Mouse (Mus musculus) hindbrain, embryonic 16.5 days (tissue): ENCODE data around the gene Pex11b. TPM values are rescaled to one million over a fixed set of nuclear protein-coding genes. Genes with fewer than 3 reads are reported as not detected.

Source experiments
- ATAC-seq: fragments of 200-750 bp; cut with Nextera tagmentation; 2 replicates; pipeline ENCODE4 v1.8.0; 2017; ENCODE audit warnings: moderate TSS enrichment, moderate library complexity
- H3K27ac ChIP-seq: fragments of 300-500 bp; sonication (generic); 2 replicates; pipeline ENCODE4 v1.5.1; 2014; ENCODE audit warnings: low read depth, mild to moderate bottlenecking, control low read depth, low read length, moderate library complexity
- H3K27me3 ChIP-seq: fragments of 300-500 bp; sonication (generic); replicated peaks from 2 replicates; pipeline ENCODE4 v1.6.1; 2014; ENCODE audit warnings: low read length; ENCODE audit not compliant: control insufficient read depth, insufficient read depth
- H3K36me3 ChIP-seq: fragments of 300-500 bp; sonication (generic); 2 replicates; pipeline ENCODE4 v1.6.1; 2014; ENCODE audit warnings: mild to moderate bottlenecking, low read length, moderate library complexity, mixed read lengths; ENCODE audit not compliant: control insufficient read depth, insufficient read depth
- H3K4me1 ChIP-seq: fragments of 300-500 bp; sonication (generic); 2 replicates; pipeline ENCODE4 v1.6.1; 2014; ENCODE audit warnings: low read depth, low read length; ENCODE audit not compliant: control insufficient read depth, insufficient read depth
- H3K4me2 ChIP-seq: fragments of 300-500 bp; sonication (generic); 2 replicates; pipeline ENCODE4 v1.6.1; 2014; ENCODE audit warnings: mild to moderate bottlenecking, low read length, control low read depth, moderate library complexity
- H3K4me3 ChIP-seq: fragments of 300-500 bp; sonication (generic); 2 replicates; pipeline ENCODE4 v1.5.1; 2014; ENCODE audit warnings: mild to moderate bottlenecking, low read length, control low read depth, moderate library complexity
- H3K9ac ChIP-seq: fragments of 300-500 bp; sonication (generic); 2 replicates; pipeline ENCODE4 v1.6.1; 2014; ENCODE audit warnings: low read depth, mild to moderate bottlenecking, control low read depth, low read length, moderate library complexity
- H3K9me3 ChIP-seq: fragments of 300-500 bp; sonication (generic); 2 replicates; pipeline ENCODE4 v1.6.1; 2014; ENCODE audit warnings: mild to moderate bottlenecking, low read length, moderate library complexity; ENCODE audit not compliant: control insufficient read depth
- WGBS: fragments of 180-500 bp; shearing (Covaris S2); extraction: QIAGEN DNeasy Blood & Tissue Kit; methylation state at CpG from one replicate; pipeline ENCODE4 v1.1.7; 2014; 5-methylcytosine and 5-hydroxymethylcytosine counted together
- polyA plus RNA-seq: library from polyadenylated mRNA; unstranded; fragments of >200 nt; fragmentation: Nextera tagmentation; extraction: Ambion mirVana; gene quantifications from 2 replicates; pipeline ENCODE4 v1.2.1, GENCODE M21; 2015

Pex11b gene
- polyA plus RNA-seq, 1 experiment from 2014 or later = 66.2 TPM

- no peaks in the 10 kb centered on the region for H3K27me3 ChIP-seq
- no peak for ATAC-seq
- H3K4me2 ChIP-seq = peak overlapping the region; percentile 99
- H3K9ac ChIP-seq = peak overlapping the region; percentile 80
- peak overlapping the region; percentile 59 for H3K4me3 ChIP-seq
- peak overlapping the region; percentile 77 for H3K27ac ChIP-seq
- H3K36me3 ChIP-seq = no peaks in the 10 kb centered on the region
- H3K4me1 ChIP-seq = peaks cover 62% of the 10 kb centered on the region
- WGBS = under 1% methylated on average over 40 of the region's 40 CpGs
- no peaks in the 10 kb centered on the region for H3K9me3 ChIP-seq
These were observed 37.7 kb upstream of the Pex11b start for GRCm38 (mm10) chr3:96597435-96597891.

GRCm38 (mm10) chr3:96598156-96599068 is 36.8 kb upstream of the Pex11b start:
- Histone ChIP-seq H3K4me2 (peak overlapping the region; percentile 99), H3K9me3 (no peaks in the 10 kb centered on the region), H3K27ac (peak overlapping the region; percentile 77), H3K4me3 (peak overlapping the region; percentile 59), H3K9ac (peak overlapping the region; percentile 80), H3K27me3 (no peaks in the 10 kb centered on the region), H3K4me1 (peaks cover 63% of the 10 kb centered on the region), H3K36me3 (no peaks in the 10 kb centered on the region)
- WGBS = 1% methylated on average over 54 of the region's 54 CpGs
- ATAC-seq = no peak

GRCm38 (mm10) chr3:96599069-96599393 is 36.1 kb upstream of the Pex11b start:
- H3K9me3 ChIP-seq = no peaks in the 10 kb centered on the region
- no peak overlapping the region for H3K27ac ChIP-seq
- H3K4me1 ChIP-seq = peaks cover 69% of the 10 kb centered on the region
- no peaks in the 10 kb centered on the region for H3K36me3 ChIP-seq
- no peak for ATAC-seq
- H3K4me3 ChIP-seq = peak overlapping the region; percentile 59
- H3K9ac ChIP-seq = peak overlapping the region; percentile 80
- 53% methylated on average over 8 of the region's 8 CpGs for WGBS
- H3K27me3 ChIP-seq = no peaks in the 10 kb centered on the region
- peak overlapping the region; percentile 99 for H3K4me2 ChIP-seq

GRCm38 (mm10) chr3:96599411-96599810 is 35.8 kb upstream of the Pex11b start:
- H3K4me2 ChIP-seq = peak overlapping the region; percentile 99; the same call in 1 of the 2 replicates
- peaks cover 73% of the 10 kb centered on the region for H3K4me1 ChIP-seq
- ATAC-seq = no peak
- 84% methylated on average over 3 of the region's 3 CpGs for WGBS
- H3K9ac ChIP-seq = peak overlapping the region; percentile 80; the same call in 1 of the 2 replicates
- H3K4me3 ChIP-seq = no peak overlapping the region
- no peaks in the 10 kb centered on the region for H3K36me3 ChIP-seq
- H3K27ac ChIP-seq = no peak overlapping the region
- H3K9me3 ChIP-seq = no peaks in the 10 kb centered on the region
- H3K27me3 ChIP-seq = no peaks in the 10 kb centered on the region

- peak within 1 kb of the TSS; percentile 98 for H3K27ac ChIP-seq
- peak; percentile 93 for ATAC-seq
- H3K27me3 ChIP-seq = no peaks in the 10 kb centered on the region
- no peaks in the 10 kb centered on the region for H3K9me3 ChIP-seq
- peak within 1 kb of the TSS; percentile 95 for H3K9ac ChIP-seq
- no peaks in the 10 kb centered on the region for H3K36me3 ChIP-seq
- WGBS = under 1% methylated on average over 22 of the region's 27 CpGs
- peak within 1 kb of the TSS; percentile 87 for H3K4me3 ChIP-seq
- H3K4me2 ChIP-seq = peak within 1 kb of the TSS; percentile 67
- peaks cover 74% of the 10 kb centered on the region for H3K4me1 ChIP-seq
These were observed 34.4 kb upstream of the Pex11b start, which contains the start of gene Lix1l for GRCm38 (mm10) chr3:96600639-96601250. Lix1l (plus strand) TSS chr3:96601149.

- H3K4me2 ChIP-seq = peak overlapping the region; percentile 67
- peaks cover 68% of the 10 kb centered on the region for H3K4me1 ChIP-seq
- no peaks in the 10 kb centered on the region for H3K36me3 ChIP-seq
- peak overlapping the region; percentile 87 for H3K4me3 ChIP-seq
- ATAC-seq = peak; percentile 51
- 0% methylated on average over 20 of the region's 40 CpGs for WGBS
- H3K9ac ChIP-seq = peak overlapping the region; percentile 95
- H3K27ac ChIP-seq = peak overlapping the region; percentile 98
- H3K27me3 ChIP-seq = no peaks in the 10 kb centered on the region
- H3K9me3 ChIP-seq = no peaks in the 10 kb centered on the region
These were observed 33.9 kb upstream of the Pex11b start for GRCm38 (mm10) chr3:96601251-96601787.

GRCm38 (mm10) chr3:96601941-96602703 is 33.1 kb upstream of the Pex11b start:
- Histone ChIP-seq H3K9me3 (no peaks in the 10 kb centered on the region), H3K36me3 (no peaks in the 10 kb centered on the region), H3K4me2 (peak overlapping the region; percentile 67), H3K27me3 (no peaks in the 10 kb centered on the region), H3K4me3 (peak overlapping the region; percentile 87), H3K4me1 (peaks cover 62% of the 10 kb centered on the region), H3K9ac (peak overlapping the region; percentile 95), H3K27ac (peak overlapping the region; percentile 98)
- no peak for ATAC-seq
- 8% methylated on average over 10 of the region's 10 CpGs for WGBS

- H3K4me3 ChIP-seq = peak overlapping the region; percentile 87
- H3K27me3 ChIP-seq = no peaks in the 10 kb centered on the region
- peak overlapping the region; percentile 95 for H3K9ac ChIP-seq
- 22% methylated on average over 5 of the region's 5 CpGs for WGBS
- no peak for ATAC-seq
- peaks cover 57% of the 10 kb centered on the region for H3K4me1 ChIP-seq
- H3K9me3 ChIP-seq = no peaks in the 10 kb centered on the region
- peak overlapping the region; percentile 98 for H3K27ac ChIP-seq
- peak overlapping the region; percentile 67 for H3K4me2 ChIP-seq
- no peaks in the 10 kb centered on the region for H3K36me3 ChIP-seq
These were observed 32.5 kb upstream of the Pex11b start for GRCm38 (mm10) chr3:96602704-96603084.
